Mouse (Mus musculus): ENCODE data around the gene Gm17349. TPM values are rescaled to one million over a fixed set of nuclear protein-coding genes. Genes with fewer than 3 reads are reported as not detected.
"Not testable (repeated sequence)": the region's sequence is repeated elsewhere in the genome, so short reads cannot be mapped to it uniquely, and the experiment has no call there.

Gene Gm17349
- polyA plus RNA-seq, 1 experiment: not detected

GRCm38 (mm10) chr15:99701999-99702900 is 3.0 kb downstream of the Gm17349 start, which contains the start of gene Smarcd1:
Gene Smarcd1 (plus strand): TSS chr15:99702129.
- H3K79me2 ChIP-seq (ENCODE audit: control insufficient read depth, insufficient read depth): peaks cover 43% of the 10 kb centered on the region
- H3ac ChIP-seq (ENCODE audit: control insufficient read depth, insufficient read length, low read depth): peak within 1 kb of the TSS; percentile 81
- peaks cover 37% of the 10 kb centered on the region for H3K36me3 ChIP-seq (ENCODE audit: control insufficient read depth, insufficient read depth)
- peak; percentile 88 for TF ChIP-seq CTCF (IDR thresholded peaks at IDR 0.05; ENCODE audit: control insufficient read depth, insufficient read depth, insufficient read length)
- no peak for TF ChIP-seq CEBPB (IDR thresholded peaks at IDR 0.05; ENCODE audit: low read depth)
- peak; percentile 91 for TF ChIP-seq MAX (IDR thresholded peaks at IDR 0.05)
- no peaks in the 10 kb centered on the region for H3K27me3 ChIP-seq (ENCODE audit: control insufficient read depth, insufficient read depth, insufficient read length)
- H3K79me3 ChIP-seq (ENCODE audit: low read depth): peaks cover 11% of the 10 kb centered on the region
- H3K4me3 ChIP-seq (ENCODE audit: insufficient read depth, poor library complexity, severe bottlenecking): peak within 1 kb of the TSS; percentile 83

- peaks cover 31% of the 10 kb centered on the region for H3K36me3 ChIP-seq (ENCODE audit: control insufficient read depth, insufficient read depth)
- peak overlapping the region; percentile 13 for H3ac ChIP-seq (ENCODE audit: control insufficient read depth, insufficient read length, low read depth)
- peaks cover 11% of the 10 kb centered on the region for H3K79me3 ChIP-seq (ENCODE audit: low read depth)
- H3K4me3 ChIP-seq (ENCODE audit: insufficient read depth, poor library complexity, severe bottlenecking): peak overlapping the region; percentile 83
- not testable (repeated sequence) for H3K27me3 ChIP-seq (ENCODE audit: control insufficient read depth, insufficient read depth, insufficient read length)
- H3K79me2 ChIP-seq (ENCODE audit: control insufficient read depth, insufficient read depth): peaks cover 43% of the 10 kb centered on the region
These were observed 3.7 kb downstream of the Gm17349 start for GRCm38 (mm10) chr15:99701640-99701998.

- no peak overlapping the region for H3ac ChIP-seq (ENCODE audit: control insufficient read depth, insufficient read length, low read depth)
- peaks cover 43% of the 10 kb centered on the region for H3K79me2 ChIP-seq (ENCODE audit: control insufficient read depth, insufficient read depth)
- no peak overlapping the region for H3K4me3 ChIP-seq (ENCODE audit: insufficient read depth, poor library complexity, severe bottlenecking)
- peaks cover 14% of the 10 kb centered on the region for H3K27me3 ChIP-seq (ENCODE audit: control insufficient read depth, insufficient read depth, insufficient read length)
- H3K36me3 ChIP-seq (ENCODE audit: control insufficient read depth, insufficient read depth): peaks cover 21% of the 10 kb centered on the region
- TF ChIP-seq CEBPB (IDR thresholded peaks at IDR 0.05; ENCODE audit: low read depth) (no peak), MAX (IDR thresholded peaks at IDR 0.05) (no peak), CTCF (IDR thresholded peaks at IDR 0.05; ENCODE audit: control insufficient read depth, insufficient read depth, insufficient read length) (no peak)
- peaks cover 11% of the 10 kb centered on the region for H3K79me3 ChIP-seq (ENCODE audit: low read depth)
These were observed 4.8 kb downstream of the Gm17349 start for GRCm38 (mm10) chr15:99700219-99701106.

GRCm38 (mm10) chr15:99699715-99700114 is 5.6 kb downstream of the Gm17349 start:
- TF ChIP-seq CEBPB (IDR thresholded peaks at IDR 0.05; ENCODE audit: low read depth): no peak
- TF ChIP-seq CTCF (IDR thresholded peaks at IDR 0.05; ENCODE audit: control insufficient read depth, insufficient read depth, insufficient read length): no peak
- no peak for TF ChIP-seq FOSL1 (IDR thresholded peaks at IDR 0.05; ENCODE audit: insufficient read depth, low read length, poor library complexity, severe bottlenecking)
- TF ChIP-seq MAX (IDR thresholded peaks at IDR 0.05): no peak
- TF ChIP-seq USF1 (IDR thresholded peaks at IDR 0.05; ENCODE audit: low read depth): no peak
- TF ChIP-seq MYOG (IDR thresholded peaks at IDR 0.05; ENCODE audit: control insufficient read depth, extremely low read depth, insufficient read length): no peak
- no peak for TF ChIP-seq MYOD1 (IDR thresholded peaks at IDR 0.05; ENCODE audit: control insufficient read depth, insufficient read length, low read depth)
- Histone ChIP-seq H3K4me3 (ENCODE audit: insufficient read depth, poor library complexity, severe bottlenecking) (no peak overlapping the region), H3K79me2 (ENCODE audit: control insufficient read depth, insufficient read depth) (peaks cover 43% of the 10 kb centered on the region), H3K79me3 (ENCODE audit: low read depth) (peaks cover 11% of the 10 kb centered on the region), H3K36me3 (ENCODE audit: control insufficient read depth, insufficient read depth) (peaks cover 16% of the 10 kb centered on the region), H3ac (ENCODE audit: control insufficient read depth, insufficient read length, low read depth) (no peak overlapping the region), H3K27me3 (ENCODE audit: control insufficient read depth, insufficient read depth, insufficient read length) (peaks cover 22% of the 10 kb centered on the region)

- peaks cover 35% of the 10 kb centered on the region for H3K79me2 ChIP-seq (ENCODE audit: control insufficient read depth, insufficient read depth)
- peaks cover 5% of the 10 kb centered on the region for H3K36me3 ChIP-seq (ENCODE audit: control insufficient read depth, insufficient read depth)
- no peak overlapping the region for H3K4me3 ChIP-seq (ENCODE audit: insufficient read depth, poor library complexity, severe bottlenecking)
- H3K27me3 ChIP-seq (ENCODE audit: control insufficient read depth, insufficient read depth, insufficient read length): peaks cover 33% of the 10 kb centered on the region
- H3ac ChIP-seq (ENCODE audit: control insufficient read depth, insufficient read length, low read depth): no peak overlapping the region
- peaks cover 7% of the 10 kb centered on the region for H3K79me3 ChIP-seq (ENCODE audit: low read depth)
- TF ChIP-seq CEBPB (IDR thresholded peaks at IDR 0.05; ENCODE audit: low read depth) (no peak), MYOD1 (IDR thresholded peaks at IDR 0.05; ENCODE audit: control insufficient read depth, insufficient read length, low read depth) (no peak), FOSL1 (IDR thresholded peaks at IDR 0.05; ENCODE audit: insufficient read depth, low read length, poor library complexity, severe bottlenecking) (no peak), CTCF (IDR thresholded peaks at IDR 0.05; ENCODE audit: control insufficient read depth, insufficient read depth, insufficient read length) (no peak), USF1 (IDR thresholded peaks at IDR 0.05; ENCODE audit: low read depth) (peak; percentile 46)
These were observed 6.7 kb downstream of the Gm17349 start for GRCm38 (mm10) chr15:99698533-99699085.
